Mouse (Mus musculus) retina, embryonic 14.5 days (tissue): ENCODE measurements at regions not wholly inside any gene's neighbourhood (a gene's known extent, or its start where the extent isn't known, plus 50 kb on each side); places are given as distances from the start of the nearest gene placed in this dataset.

Experiments used
- DNase-seq: peaks from one replicate; pipeline ENCODE4 v3.0.0-alpha.2; 2015; ENCODE audit warnings: low spot score

GRCm38 (mm10) chrX:164878336-164878735 lies 101.8 kb downstream of the Mospd2 start:
- DNase-seq = no peak

DNA sequence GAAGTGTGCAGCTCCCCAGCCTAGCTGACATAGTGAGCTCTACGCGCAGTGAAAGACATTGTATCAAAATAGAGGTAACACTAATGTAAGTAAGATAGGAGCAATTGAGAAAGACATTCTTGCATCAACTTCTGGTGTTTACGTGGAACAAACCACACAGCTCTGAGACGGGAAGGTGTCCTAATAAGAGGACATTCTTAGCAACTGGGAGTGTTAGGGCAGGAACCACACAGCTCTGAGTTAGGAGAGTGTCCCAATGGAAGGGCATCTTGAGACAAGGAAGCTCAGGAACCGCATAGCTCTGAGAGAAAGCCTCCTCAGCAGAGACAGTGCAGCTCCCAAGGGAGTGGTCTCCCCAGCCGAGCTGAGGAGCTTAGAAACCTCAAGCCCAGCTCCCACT lies 139.8 kb downstream of the Mospd2 start:
- no peak for DNase-seq

- DNase-seq = peak; percentile 52
Measured at GRCm38 (mm10) chrX:164820906-164821305, 159.3 kb downstream of the Mospd2 start.

GRCm38 (mm10) chrX:164787293-164787692 lies 192.9 kb downstream of the Mospd2 start:
- no peak for DNase-seq

GRCm38 (mm10) chrX:164764919-164765318 lies 215.3 kb downstream of the Mospd2 start:
- no peak for DNase-seq

DNA sequence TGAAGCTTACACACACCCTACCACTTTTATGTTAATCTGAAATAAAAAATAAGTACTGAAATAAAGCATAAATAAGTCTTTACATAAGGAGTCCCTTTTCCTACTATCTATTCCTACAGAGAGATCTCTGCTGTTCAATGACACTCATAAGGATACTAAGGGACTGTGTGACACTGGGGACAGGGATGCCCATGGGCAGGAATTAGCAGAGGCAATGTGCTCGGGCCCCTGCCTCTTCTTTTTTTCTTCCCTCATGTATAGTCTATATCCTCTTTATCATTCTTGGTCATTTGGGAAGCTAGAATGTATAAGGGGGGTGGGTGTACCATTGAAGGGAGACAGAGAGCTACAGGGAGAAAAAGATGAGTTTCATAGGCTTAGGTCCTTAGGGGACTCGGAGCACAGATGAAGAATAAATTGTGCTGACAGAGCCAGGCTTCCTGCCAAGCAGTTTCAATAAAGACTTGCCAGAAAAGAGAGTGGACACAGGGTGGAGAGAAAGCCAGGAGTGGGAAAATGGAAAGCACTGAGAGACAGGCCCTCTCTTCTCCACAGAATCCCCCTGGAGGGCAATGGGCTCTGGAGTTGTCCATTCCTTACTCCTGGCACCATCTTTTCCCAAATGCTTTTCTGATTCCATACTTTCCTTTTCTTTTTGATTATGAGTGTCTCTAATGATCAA lies 216.3 kb downstream of the Mospd2 start:
- peak; percentile 1 for DNase-seq

- no peak for DNase-seq
Measured at GRCm38 (mm10) chrX:164745552-164746217, 234.5 kb downstream of the Mospd2 start.
